Mouse (Mus musculus) ES-E14 (cell line): ENCODE results near the gene Fadd. TPM values are rescaled to one million over a fixed set of nuclear protein-coding genes. Genes with fewer than 3 reads are reported as not detected.

ENCODE experiments used
- DNase-seq: peaks from one replicate; pipeline ENCODE4 v3.0.0-alpha.2; 2013; ENCODE audit warnings: low read depth, low spot score
- H3K27ac ChIP-seq: 2 replicates; pipeline ENCODE4 v1.5.1; 2012; ENCODE audit warnings: low read depth, mild to moderate bottlenecking, low read length, moderate library complexity, mixed read lengths; ENCODE audit not compliant: poor library complexity, insufficient read depth, severe bottlenecking
- H3K36me3 ChIP-seq: 2 replicates; pipeline ENCODE4 v1.6.1; 2012; ENCODE audit warnings: mild to moderate bottlenecking, low read length, moderate library complexity, mixed read lengths; ENCODE audit not compliant: control insufficient read depth, poor library complexity, insufficient read depth, severe bottlenecking
- H3K4me1 ChIP-seq, 2 experiments: fragments of 150-350 bp in 1 of 2; sonication (generic) in 1 of 2; 2 replicates each; pipeline ENCODE4 v1.6.1; 2012; ENCODE audit warnings: low read length in 2 of 2, mild to moderate bottlenecking in 1 of 2, mixed read lengths in 1 of 2; ENCODE audit not compliant: control insufficient read depth in 2 of 2, insufficient read depth in 2 of 2, poor library complexity in 1 of 2
- H3K4me3 ChIP-seq, 2 experiments: fragments of 150-350 bp in 1 of 2; sonication (generic) in 1 of 2; 2 replicates each; pipeline ENCODE4 v1.5.1; 2012; ENCODE audit warnings: low read length in 2 of 2, low read depth in 1 of 2, mild to moderate bottlenecking in 1 of 2, mixed read lengths in 1 of 2; ENCODE audit not compliant: insufficient read depth in 1 of 2, poor library complexity in 1 of 2, severe bottlenecking in 1 of 2
- H3K9ac ChIP-seq: 2 replicates; pipeline ENCODE4 v1.6.1; 2012; ENCODE audit warnings: low read depth, mild to moderate bottlenecking, low read length, mixed read lengths; ENCODE audit not compliant: poor library complexity, insufficient read depth, severe bottlenecking
- H3K9me3 ChIP-seq: fragments of 150-350 bp; sonication (generic); 2 replicates; pipeline ENCODE4 v1.6.1; 2012; ENCODE audit warnings: low read depth, mild to moderate bottlenecking, low read length; ENCODE audit not compliant: control insufficient read depth, insufficient read depth
- CHD2 ChIP-seq: IDR thresholded peaks from 2 replicates; pipeline ENCODE4 v1.6.1; 2014; ENCODE audit warnings: mild to moderate bottlenecking, low read depth, low read length, inconsistent platforms
- HCFC1 ChIP-seq: IDR thresholded peaks from 2 replicates; pipeline ENCODE4 v1.6.1; 2012; ENCODE audit warnings: low read length, inconsistent platforms, borderline replicate concordance; ENCODE audit not compliant: insufficient read depth
- MAFK ChIP-seq: IDR thresholded peaks from 2 replicates; pipeline ENCODE4 v1.6.1; 2014; ENCODE audit warnings: mild to moderate bottlenecking, low read depth, low read length, inconsistent platforms; ENCODE audit not compliant: insufficient read depth
- ZC3H11A ChIP-seq: IDR thresholded peaks from 2 replicates; pipeline ENCODE4 v1.6.1; 2012; ENCODE audit warnings: low read depth, mild to moderate bottlenecking, inconsistent platforms, low read length, borderline replicate concordance
- ZNF384 ChIP-seq: IDR thresholded peaks from 2 replicates; pipeline ENCODE4 v1.6.1; 2012; ENCODE audit warnings: low read depth, low read length, inconsistent platforms
- in situ Hi-C, 2 experiments: fragments of 600-800 bp; cut with MboI; formaldehyde crosslinking; loops; one replicate each; pipeline ENCODE4 v1.15.1; 2025; ENCODE audit warnings: low sequenced_read_pairs in 2 of 2, inconsistent platforms in 1 of 2; ENCODE audit not compliant: unreplicated experiment in 2 of 2
- total RNA-seq: library from RNA; depleted of rRNA; stranded (reverse); fragments of 300-350 nt; gene quantifications from 2 replicates; pipeline ENCODE4 v1.2.3, GENCODE M21; 2012; rRNA removed

Fadd gene
- total RNA-seq, result 2.3 and 2.9 TPM in 2 replicates

DNA sequence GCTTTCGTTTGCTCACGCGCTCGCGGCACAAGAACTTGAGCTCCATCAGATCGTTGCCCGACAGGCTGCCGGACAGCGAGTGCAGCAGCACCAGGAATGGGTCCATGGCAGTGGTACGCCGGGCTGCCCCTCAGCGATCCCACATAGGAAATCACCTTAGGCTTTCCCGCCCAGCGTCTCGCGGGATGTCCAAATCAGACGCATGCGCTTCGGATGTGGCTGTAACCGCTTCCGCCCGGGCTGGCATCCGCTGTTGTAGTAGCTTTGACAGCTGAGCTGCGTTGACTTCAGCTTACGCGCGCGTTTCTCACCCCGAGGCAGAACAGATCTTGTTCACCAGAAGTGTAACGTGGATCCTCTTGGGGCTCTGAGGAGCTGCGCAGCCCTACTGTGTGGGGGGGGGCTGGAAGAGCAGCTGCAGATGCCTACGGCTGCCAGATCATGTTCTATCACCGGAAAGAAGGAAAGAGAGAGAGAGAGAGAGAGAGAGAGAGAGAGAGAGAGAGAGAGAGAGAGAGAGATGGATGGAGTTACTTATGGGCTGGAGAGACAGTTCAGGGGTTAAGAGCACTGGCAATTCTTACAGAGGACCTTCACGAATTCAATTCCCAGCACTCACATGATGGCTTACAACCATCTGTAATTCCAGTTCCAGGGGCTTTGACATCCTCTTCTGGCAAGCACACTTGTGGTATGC, at the start of gene Fadd:
Fadd (minus strand) TSS at position 180 of the 697 bp plus-strand sequence.
- TF ChIP-seq CHD2, result peak; percentile 99
- TF ChIP-seq HCFC1, result peak; percentile 94
- no peak for TF ChIP-seq ZNF384
- TF ChIP-seq MAFK, result no peak
- in situ Hi-C loops, result loop anchor here (5.0 to 25.0 kb wide), 3 partner anchors 192 to 330 kb away; partner anchors contain the start of genes Fgf15 (in 1 of the 2) and LTO1 (in 1 of the 2)
- Histone ChIP-seq H3K9me3 (no peaks in the 10 kb centered on the region), H3K9ac (peak within 1 kb of the TSS; percentile 93), H3K27ac (peak within 1 kb of the TSS; percentile 54), H3K4me3 (peak within 1 kb of the TSS; percentile 76 to 85), H3K36me3 (peaks cover 7% of the 10 kb centered on the region; the same call in 1 of the 2 replicates), H3K4me1 (no peaks in the 10 kb centered on the region)
- peak; percentile 82 for DNase-seq

DNA sequence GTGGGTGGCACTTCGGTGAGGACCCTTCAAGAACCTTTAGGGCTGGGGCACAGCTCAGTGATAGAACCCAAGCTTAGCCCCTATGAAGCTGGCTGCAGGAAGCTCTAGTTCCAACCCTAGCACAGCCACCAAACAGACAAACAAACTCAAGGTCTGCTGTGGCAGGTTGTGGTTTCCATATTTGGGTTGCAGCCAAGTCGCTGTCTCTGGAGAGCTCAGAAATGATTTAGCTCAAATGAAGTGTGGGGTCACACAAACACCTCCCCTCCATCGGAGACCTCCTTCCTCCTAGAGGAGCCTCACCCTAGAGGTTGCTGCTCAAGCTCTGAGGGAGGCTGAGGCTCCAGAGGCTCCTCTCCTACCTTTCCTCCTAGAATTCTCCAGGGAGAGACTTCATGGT, 48.4 kb upstream of the Fadd start:
- Histone ChIP-seq H3K9me3 (no peaks in the 10 kb centered on the region), H3K36me3 (no peaks in the 10 kb centered on the region), H3K27ac (no peak overlapping the region), H3K9ac (no peak overlapping the region), H3K4me1 (peaks cover 8 to 12% of the 10 kb centered on the region in 2 experiments; a peak in 3 of 4 replicates), H3K4me3 (no peak overlapping the region)
- in situ Hi-C loops, result no loop called here
- no peak for DNase-seq
- TF ChIP-seq ZNF384 (no peak), MAFK (no peak), ZC3H11A (no peak), HCFC1 (no peak), CHD2 (no peak)

DNA sequence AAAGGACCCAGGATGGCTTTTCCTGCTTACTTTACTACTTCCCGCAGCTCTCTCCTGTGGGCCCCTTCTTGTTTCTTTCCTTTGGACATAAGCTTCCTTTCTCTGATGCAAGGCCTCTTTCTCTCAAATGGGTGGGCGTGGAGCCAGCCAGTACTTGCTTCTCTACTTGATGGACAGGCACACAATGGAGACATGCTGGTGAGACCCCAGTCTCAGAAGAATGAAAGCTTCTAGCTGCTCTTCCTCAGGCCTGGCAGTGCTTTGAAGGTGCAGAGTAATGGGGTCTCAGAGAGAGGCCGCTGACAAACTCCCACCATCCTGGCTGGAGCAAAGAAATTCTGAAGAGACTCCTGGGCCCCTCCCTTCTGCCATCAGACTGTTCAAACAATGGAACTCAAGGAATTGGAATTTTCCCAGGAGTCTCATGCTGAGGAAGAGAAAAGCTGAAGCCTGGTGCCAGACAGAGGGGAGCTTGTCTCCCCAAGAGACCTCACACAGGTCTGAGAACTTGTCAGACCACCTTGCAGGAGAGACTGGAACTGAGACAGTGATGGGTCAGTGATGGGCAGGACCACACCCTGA, 46.2 kb upstream of the Fadd start:
- Histone ChIP-seq H3K27ac (0 out of 2 replicates have a peak overlapping the region, but pooled peaks have one; percentile 33), H3K36me3 (no peaks in the 10 kb centered on the region), H3K9ac (no peak overlapping the region), H3K9me3 (no peaks in the 10 kb centered on the region), H3K4me3 (no peak overlapping the region), H3K4me1 (peaks cover 8 to 13% of the 10 kb centered on the region in 2 experiments)
- DNase-seq, result peak; percentile 31
- in situ Hi-C loops, result no loop called here
- TF ChIP-seq ZNF384 (no peak), HCFC1 (no peak), MAFK (no peak)

DNA sequence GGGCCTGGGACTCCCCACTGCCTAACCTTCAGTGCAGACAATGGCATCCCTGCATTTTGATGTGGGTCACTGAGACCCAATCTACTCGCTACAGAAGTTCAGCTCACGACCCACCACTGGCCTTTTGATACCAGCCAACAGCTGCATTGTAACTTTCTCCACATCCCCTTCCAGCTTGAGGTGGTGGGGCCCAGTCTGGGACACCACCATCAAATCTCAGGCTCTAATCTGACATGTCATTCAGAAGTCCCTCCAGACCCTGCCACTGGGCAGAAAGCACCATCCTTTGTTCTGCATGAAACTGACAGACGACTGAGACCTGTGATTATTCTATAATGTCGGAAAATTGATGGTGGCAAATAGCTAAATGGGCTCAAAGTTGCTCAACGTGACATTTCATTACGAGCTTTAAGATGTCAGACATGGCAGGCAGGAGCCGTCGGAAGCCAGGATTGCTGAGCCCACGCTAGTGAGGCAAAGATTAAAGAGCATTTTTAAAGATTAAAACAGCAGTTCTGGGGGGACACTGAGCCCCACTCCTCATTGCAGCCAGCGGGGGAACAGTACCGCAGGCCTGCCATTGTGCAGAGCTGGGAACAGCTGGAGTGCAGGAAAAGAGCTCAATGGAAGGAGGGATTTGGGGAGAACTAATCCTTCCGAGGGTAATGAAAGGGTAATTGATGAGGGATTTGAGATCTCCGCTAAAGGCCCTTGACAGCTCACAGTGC, 45.5 kb upstream of the Fadd start:
- DNase-seq, result no peak
- Histone ChIP-seq H3K9me3 (no peaks in the 10 kb centered on the region), H3K9ac (no peak overlapping the region), H3K4me1 (peaks cover 8 to 13% of the 10 kb centered on the region in 2 experiments), H3K4me3 (no peak overlapping the region), H3K27ac (0 out of 2 replicates have a peak overlapping the region, but pooled peaks have one; percentile 33), H3K36me3 (no peaks in the 10 kb centered on the region)
- in situ Hi-C loops, result no loop called here
- TF ChIP-seq HCFC1 (no peak), CHD2 (no peak), MAFK (no peak), ZNF384 (no peak), ZC3H11A (no peak)
